Mouse (Mus musculus) cerebellum, adult 9-10 months (tissue): Measurements from ENCODE around the gene Gm36176.
A peak's percentile ranks its signal among the peaks of the same experiment; 100 is the strongest.

Experiments
- DNase-seq: peaks from one replicate; pipeline ENCODE4 v3.0.0; 2022

The Gm36176 gene

DNA sequence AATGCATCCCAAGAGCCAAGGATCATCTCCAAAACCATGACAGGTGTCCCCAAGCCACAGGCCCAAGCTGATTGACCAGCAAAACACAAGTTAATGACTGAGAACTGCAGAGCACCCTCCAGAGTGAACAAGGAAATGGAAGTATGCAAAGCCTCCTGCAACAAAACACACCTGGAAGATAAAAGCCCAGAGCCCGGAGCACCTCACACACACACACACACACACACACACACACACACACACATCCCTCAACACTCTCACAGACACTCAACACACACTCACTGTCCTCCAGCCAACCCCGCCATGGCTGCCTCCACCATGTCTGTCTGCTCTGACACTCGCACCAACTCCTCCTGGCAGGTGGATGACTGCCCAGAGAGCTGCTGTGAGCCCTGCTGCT, at the start of gene Gm36176:
Gene Gm36176 (plus strand): TSS at position 301 of the 400 bp plus-strand sequence.
- no peak for DNase-seq

DNA sequence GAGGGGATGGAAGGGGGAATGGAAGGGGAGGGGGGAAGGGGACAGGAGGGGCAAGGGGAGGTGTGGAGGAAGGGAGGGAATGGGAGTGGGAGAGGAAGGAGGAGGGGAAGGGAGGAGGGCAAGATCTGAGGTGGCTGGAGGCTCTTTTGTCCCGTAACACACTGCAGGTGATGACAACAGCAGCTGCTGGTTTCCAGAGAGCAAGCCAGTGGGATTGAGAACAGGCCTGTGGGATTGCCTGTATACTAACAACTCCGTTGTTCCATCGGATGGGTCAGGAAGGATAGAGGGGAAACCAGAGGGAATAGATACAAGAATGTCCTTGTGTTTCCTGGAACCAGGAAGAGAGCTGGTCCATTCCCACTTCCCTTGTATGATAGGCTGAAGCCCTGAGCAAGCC, 48.9 kb upstream of the Gm36176 start:
- DNase-seq: no peak

DNA sequence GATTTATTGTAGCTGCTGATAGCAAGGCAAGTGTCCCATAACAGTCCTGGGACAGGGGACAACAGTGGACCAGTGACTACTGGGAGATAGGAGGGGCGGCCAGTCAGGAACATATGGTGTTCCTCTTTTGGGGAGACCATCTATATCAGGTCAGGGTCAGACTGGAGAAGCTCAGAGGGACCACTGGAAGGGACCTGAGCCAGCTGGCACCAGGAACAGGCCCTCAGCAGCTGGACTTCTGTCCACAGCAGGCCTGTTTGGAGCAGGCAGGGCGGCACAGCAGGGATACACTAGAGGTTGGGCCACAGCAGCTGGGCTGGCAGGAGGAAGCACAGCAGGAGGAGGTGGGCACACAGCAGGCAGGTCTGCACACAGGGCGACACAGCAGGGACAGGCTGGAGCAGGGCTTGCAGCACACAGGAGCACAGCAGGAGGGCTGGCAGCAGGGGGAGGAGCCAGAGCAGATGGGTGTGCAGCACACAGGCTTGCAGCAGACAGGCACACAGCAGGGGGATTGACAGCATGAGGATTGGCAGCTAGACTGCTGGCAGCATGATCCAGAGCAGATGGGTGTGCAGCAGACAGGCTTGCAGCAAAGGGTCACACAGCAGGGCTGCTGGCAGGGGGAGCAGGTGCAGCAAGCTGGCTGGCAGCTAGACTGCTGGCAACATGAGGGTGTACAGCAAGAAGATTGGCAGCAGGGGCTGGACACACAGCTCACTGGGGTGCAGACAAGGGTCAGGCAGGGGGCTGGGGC, 48.3 kb upstream of the Gm36176 start:
- DNase-seq: peak; percentile 26

DNA sequence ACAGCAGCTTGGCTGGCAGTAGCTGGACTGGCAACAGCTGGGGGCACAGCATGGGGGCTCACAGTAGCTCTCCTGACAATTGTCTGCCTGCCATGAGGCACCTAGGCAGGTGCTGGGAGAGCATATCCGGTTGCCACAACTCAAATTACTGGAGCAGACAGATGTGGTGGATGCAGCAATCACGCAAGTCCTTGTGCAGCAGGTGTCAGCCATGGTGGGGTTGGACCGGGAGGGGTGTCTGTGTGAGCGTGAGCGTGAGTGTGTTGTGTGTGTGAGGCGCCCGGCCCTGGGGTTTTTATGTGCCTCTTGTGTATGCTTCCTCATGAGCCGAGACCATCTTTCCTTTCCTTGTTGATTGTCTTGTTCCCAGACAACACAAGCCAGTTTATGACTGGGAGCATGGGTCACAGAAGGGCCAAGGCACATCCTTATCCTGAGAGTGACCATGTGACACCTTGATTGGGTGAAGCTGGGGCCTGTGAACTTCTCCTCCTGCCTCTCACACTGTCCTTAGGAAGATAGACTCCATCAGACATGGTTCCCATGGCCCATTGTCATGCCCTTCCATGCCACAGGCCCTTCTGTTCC, 47.6 kb upstream of the Gm36176 start, which contains the start of gene Gm19668:
Gene Gm19668 (minus strand): TSS at position 213 of the 588 bp plus-strand sequence.
- no peak for DNase-seq

DNA sequence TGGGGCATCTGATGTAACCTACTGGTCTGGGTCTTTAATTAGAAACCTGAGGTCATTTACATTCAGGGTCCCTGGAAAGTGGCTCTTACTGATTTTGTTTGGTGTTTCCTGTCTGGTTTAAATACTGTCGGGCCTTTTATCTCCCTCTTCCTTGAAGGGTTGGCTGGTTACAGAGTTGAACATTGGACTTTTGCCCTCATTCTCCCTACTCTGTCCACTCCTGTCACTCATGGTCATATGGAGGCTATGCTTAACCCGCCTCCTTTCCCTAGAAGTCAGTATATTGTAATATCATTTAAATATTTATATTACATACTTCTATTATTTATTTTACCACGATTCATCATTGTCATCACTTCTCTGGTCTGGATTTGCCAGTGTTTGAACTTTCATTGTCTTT, 42.5 kb upstream of the Gm36176 start:
- DNase-seq: no peak

DNA sequence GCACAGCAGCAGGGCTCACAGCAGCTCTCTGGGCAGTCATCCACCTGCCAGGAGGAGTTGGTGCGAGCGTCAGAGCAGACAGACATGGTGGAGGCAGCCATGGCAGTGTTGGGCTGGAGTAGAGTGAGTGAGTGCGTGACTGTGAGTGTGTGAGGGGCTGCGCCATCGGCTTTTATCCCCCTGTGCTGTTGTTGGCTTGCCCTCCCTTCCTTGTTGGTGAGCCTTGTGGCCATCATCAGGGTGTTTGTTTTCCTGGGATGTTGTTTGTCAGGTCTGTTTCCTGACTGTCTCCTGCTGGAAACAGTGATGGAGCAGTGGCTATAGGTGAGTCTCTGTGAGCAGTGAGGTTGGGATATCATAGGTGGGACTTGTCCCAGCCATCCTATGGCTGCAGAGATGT, 34.9 kb upstream of the Gm36176 start, which contains the start of gene Gm9507:
Gene Gm9507 (minus strand): TSS at position 101 of the 400 bp plus-strand sequence.
- DNase-seq: no peak

DNA sequence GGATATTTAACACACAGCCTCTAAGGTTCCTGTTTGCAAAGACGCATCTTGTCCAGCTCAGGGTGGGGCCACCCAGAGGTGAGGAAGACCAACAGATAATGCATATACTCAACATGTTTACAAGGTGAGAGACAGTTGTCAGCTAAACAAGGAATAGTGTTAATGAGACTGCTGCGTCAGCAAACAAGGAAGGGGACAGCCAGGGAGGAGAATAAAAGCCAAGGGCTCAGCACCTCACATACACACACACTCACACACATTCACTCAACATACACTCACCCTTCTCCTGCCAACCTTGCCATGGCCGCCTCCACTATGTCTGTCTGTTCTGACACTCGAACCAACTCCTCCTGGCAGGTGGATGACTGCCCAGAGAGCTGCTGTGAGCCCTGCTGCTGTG, 32.2 kb upstream of the Gm36176 start, which contains the start of gene Gm2696:
Gene Gm2696 (plus strand): TSS at position 301 of the 400 bp plus-strand sequence.
- DNase-seq: no peak

DNA sequence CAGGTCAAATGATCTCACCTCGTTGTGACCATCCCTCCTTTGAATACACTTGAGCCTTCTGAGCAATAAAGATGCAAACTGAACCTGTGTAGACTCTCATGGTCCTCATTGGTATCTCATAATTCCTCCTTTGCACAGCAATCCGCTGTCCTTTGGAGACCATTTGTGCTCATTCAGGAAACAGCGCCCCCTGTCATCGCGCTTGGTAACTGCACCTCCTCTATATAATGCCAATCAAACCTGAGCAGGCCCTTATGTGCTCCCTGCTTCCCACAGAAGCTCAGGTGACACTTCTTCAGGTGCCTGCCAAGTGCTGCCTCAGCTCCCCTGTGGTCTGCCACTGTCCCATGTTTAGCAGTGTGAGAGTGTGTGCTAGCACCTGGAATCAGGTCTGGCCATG, 31.1 kb upstream of the Gm36176 start:
- DNase-seq: no peak

DNA sequence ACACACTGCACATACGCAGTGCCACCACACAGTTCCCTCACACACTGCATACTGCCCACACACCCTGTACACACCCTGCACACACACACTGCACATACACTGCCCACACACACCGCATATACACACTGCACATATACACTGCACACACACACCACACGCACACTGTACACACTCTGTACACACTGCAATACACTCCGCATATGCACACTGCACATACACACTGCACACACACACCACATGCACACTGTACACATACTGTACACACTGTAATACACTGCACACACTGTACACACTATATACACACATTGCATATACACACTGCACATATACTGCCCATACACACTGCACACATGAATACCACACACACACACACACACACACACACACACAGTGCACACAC, 28.1 kb upstream of the Gm36176 start:
- DNase-seq: no peak

DNA sequence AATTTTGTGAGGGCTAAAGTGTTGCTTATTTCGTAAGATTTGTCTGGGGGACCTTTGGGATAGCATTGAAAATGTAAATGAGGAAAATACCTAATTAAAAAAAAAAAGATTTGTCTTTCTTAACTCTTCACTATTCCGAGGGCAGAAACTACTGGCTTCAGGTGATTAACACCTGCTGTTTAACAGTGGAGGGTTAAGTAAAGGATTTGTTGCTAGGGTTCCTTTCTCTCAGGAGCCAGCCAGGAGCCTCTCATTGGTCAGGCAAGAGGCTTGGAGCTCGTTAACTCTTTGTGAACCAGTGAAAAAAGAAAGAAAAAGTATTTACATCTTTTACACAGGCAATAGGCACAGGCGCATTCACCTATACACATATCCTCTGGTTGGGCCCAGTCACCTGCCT, 27.4 kb upstream of the Gm36176 start:
- DNase-seq: no peak

DNA sequence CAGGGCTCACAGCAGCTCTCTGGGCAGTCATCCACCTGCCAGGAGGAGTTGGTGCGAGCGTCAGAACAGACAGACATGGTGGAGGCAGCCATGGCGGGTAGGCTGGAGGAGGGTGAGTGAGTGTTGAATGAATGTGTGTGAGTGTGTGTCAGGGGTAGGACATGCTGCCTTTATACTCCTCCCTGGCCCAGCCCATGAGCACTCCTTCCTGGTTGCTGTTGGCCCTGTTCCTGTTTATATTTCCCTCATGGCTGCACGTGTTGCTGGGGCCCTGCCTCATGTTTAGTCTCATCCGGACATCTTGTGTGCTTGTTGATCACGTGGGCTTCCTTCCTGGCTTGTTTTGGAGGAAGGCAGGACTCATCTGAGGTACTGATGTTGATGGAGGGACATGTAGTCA, 19.7 kb upstream of the Gm36176 start, which contains the start of gene Krtap10-4:
Gene Krtap10-4 (minus strand): TSS at position 145 of the 400 bp plus-strand sequence.
- no peak for DNase-seq

DNA sequence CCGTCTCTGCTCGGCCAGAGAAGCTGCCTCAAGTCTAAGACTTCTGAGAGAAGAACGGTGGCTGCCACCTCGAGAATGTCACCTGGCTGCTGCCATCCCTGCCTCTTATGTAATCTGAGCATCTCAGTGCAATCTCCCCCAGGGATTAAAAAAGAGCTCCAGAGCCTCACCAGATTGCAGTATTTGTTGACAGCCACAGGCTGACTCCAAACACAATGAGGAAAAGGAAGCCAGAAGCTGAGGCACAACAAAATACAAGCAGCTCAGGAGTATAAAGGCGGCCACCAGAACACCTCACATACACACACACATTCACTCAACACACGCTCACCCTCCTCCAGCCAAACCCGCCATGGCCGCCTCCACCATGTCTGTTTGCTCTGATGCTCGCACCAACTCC, 11.0 kb upstream of the Gm36176 start, which contains the start of gene Krtap10-10:
Gene Krtap10-10 (plus strand): TSS at position 301 of the 400 bp plus-strand sequence.
- DNase-seq: no peak

DNA sequence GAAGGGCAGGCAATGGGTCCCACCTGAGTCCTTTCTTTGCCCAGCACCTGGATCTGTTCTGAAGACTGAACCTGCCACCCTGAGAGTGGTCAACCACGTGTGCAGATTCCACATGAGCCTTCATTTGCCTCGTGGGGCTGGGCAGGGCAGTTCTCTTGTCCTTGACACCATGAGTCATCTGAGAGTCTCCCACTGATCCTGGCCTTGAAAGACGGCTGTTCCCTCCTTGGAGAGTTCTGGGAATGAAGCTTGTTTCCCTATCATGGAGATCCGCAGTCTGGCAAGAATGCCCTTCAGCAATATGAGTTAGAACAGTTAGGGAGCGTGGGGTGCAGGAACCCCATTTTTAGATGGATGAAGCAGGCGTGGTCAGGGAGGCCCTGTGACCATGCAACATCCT, 7.6 kb upstream of the Gm36176 start:
- DNase-seq: no peak

DNA sequence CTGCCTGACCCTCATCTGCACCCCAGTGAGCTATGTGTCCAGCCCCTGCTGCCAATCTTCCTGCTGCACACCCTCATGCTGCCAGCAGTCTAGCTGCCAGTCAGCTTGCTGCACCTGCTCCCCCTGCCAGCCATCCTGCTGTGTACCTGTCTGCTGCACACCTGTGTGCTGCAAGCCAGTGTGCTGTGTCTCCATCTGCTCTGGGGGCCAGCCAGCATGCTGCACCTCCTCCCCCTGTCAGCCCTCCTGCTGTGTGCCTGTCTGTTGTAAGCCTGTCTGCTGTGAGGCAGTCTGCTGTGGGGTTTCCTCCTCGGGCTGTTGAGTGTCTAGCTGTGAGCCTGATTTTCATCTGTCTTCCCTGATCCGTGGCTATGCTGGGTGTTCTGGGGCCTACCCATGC, 358 bp downstream of the Gm36176 start:
- peak; percentile 51 for DNase-seq

DNA sequence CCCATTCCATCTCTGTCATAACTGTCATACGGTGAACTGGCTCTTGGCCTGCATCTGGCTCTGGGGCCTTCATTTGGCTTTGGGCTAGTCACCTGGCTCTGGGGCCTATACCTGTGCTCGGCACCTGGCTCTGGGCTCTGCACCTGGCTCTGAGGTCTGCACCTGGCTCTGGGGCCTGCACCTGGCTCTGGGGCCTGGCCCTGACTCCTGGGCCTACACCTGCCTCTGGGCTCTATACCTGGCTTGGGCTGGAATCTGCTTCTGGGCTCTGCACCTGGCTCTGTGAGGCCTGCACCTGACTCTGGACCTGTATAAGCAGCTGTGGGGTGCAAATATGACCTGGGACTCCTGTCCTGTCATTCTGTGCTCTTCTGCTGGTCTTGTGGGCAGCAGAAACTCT, 935 bp downstream of the Gm36176 start:
- no peak for DNase-seq

DNA sequence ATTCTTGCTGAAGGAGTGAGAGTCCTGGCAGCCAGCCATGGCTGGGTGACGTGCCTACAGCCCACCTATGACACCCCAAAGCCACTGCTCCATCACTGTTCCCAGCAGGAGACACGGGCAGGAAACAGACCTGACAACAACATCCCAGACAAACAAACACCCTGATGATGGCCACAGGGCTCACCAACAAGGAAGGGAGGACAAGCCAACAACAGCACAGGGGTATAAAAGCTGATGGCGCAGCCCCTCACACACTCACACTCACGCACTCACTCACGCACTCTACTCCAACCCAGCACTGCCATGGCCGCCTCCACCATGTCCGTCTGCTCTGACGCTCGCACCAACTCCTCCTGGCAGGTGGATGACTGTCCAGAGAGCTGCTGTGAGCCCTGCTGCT, 6.0 kb downstream of the Gm36176 start, which contains the start of gene Gm10318:
Gene Gm10318 (plus strand): TSS at position 301 of the 400 bp plus-strand sequence.
- no peak for DNase-seq

DNA sequence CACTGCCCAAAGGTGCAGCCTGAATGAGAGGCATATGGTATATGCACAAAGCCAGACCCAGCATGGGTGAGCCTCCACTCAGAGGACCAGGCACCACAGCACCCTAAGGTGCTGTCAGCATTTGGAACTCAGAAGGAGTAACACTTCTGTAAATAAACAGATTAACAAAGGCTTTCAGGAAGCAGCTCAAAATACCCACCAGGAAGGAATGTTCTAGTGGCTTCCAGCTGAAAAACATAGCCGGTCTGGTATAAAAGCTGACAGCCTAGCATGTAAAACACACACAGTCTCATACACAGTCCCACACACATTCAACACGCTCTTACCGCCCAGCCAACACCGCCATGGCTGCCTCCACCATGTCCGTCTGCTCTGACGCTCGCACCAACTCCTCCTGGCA, 15.1 kb downstream of the Gm36176 start, which contains the start of gene Gm3285:
Gene Gm3285 (plus strand): TSS at position 301 of the 400 bp plus-strand sequence.
- no peak for DNase-seq

DNA sequence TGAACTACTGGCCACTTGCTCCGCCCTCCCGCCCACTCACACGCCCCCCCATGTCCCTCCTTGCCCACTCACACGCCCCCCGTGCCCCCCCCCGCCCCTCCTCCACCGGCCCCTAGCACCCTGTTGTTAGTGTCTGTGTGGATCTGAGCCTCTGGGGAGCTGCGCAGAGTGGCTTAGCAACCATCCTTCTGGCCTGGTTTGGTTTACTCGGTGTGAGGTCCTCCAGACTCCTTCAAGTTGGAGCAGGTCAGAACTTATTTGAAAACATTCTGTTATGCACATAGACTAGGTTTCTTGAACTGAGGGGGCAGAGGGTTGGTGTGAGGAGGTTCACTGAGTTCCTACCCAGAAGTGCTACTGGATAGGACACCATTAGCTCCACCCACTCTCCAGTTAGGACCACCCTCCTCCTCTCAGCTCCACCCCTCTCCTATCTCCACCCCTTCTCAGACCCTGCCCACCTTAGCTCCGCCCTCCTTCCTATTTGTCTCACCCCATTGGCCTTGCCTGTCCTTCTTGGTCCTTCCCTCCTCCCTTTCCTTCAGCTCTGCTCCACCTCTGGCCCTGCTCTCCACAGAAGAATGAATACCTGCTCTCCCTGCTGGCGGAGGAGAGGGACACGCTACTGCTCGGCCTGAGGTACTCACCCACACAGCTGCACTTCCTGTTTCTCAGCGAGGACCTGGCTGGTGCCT, 17.6 kb downstream of the Gm36176 start:
- peak; percentile 47 for DNase-seq

DNA sequence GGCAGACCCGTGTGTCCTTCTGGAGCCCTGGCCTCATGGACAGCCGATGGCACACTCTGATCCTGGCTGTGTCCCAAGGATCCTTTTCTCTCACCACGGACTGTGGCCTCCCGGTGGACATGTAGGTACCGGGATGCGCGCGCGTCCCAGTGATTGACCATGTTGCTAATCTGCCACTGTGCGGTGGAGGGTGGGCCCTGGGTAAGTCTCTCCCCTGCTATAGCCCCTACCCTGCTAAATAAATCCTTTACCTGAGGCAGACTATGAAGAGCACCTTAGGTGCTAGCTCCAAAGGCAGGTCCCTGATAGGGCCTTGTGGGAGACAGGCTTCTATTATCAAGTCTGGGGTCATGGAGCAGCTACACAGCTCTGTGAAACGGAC, 18.1 kb downstream of the Gm36176 start:
- no peak for DNase-seq

DNA sequence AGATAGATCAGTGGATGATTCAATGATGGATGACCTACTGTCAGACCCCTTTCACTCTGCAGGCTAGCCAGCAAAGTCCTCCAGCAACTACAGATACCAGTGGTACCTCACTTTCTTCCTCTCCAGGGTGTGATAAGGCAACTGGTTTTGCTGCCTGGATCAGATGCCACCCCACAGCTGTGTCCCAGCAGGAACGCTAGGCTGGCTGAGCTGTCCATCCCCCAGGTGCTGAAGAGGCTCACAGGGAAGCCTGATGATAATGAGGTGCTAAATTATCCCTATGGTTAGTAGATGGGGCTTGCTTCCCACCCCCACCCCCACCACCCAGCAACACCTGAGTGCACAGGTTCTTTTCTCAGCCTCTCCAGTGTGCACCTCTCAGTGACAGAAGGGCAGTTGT, 20.9 kb downstream of the Gm36176 start:
- DNase-seq: no peak

DNA sequence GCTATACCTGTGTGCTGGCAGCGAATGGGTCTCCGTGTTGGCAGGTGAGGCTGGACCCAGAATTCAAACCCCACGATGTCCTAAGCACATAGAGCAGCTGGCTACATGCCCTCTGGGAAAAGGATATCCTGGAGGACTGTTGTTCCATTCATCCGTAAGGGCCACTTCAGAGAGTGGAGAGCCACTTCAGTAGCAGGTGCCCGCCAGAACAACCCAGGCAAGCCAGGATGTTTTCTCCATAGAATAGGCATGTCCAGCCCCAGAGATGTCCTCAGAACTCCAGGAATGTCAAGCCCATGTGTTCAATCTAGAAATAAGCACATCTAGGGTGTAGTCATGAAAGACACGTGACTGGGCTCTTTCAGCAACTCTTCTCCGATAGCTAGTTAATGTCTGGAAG, 23.0 kb downstream of the Gm36176 start:
- DNase-seq: no peak

DNA sequence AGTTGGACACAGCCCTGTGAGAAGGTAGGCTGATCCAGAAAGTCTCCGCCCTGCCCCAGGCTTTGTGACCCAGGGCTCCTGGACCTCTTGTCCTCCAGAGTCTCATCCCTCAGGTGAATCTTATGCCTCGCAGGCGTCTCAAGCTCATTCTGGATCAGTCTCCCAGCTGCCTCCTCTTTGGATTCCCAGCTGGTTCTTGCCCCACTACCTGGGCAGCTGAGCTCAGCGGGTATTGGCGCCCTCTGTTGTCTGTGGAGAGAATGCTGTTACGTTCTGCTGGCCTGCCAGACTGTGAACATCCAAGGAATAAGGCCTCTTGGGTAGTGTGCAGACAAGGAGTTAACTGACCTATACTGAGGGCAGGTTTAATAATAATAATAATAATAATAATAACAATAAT, 32.4 kb downstream of the Gm36176 start:
- no peak for DNase-seq

DNA sequence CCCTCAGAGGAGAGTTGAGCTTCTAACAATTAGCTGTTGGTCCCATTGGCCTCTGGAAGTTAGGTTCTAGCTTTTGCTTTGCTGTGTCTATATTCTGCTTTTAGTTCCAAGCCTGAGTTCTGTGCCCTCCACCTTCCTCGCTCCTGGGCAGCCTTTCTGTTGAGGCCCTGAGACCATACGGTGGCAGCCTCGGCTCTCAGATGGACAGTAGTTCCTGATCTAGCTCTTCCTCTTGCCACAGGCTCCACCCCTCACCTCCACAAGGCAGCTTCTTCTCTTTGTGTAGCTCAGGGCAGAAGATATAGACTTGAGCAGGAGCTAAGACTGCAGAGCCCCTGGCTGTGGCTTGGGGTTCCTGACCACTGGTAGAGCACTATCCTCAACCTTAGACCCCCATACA, 33.7 kb downstream of the Gm36176 start:
- DNase-seq: no peak

DNA sequence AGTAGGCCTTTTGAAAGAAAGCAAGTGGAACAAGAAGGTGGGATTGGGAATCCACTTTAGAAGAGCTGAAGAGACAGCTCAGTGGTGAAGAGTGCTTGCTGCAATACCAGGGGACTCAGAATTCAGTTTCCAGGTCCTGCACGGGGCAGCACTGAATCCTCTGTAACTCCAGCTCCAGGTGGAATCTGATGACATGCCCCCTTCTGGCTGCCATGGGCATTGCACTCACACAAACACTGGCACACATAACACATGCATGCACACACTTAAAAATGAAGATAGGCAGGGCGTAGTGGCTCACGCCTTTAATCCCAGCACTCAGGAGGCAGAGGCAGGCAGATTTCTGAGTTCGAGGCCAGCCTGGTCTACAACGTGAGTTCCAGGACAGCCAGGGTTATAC, 36.0 kb downstream of the Gm36176 start:
- no peak for DNase-seq
